Mouse (Mus musculus): ENCODE measurements around the gene Atg101.

DNA sequence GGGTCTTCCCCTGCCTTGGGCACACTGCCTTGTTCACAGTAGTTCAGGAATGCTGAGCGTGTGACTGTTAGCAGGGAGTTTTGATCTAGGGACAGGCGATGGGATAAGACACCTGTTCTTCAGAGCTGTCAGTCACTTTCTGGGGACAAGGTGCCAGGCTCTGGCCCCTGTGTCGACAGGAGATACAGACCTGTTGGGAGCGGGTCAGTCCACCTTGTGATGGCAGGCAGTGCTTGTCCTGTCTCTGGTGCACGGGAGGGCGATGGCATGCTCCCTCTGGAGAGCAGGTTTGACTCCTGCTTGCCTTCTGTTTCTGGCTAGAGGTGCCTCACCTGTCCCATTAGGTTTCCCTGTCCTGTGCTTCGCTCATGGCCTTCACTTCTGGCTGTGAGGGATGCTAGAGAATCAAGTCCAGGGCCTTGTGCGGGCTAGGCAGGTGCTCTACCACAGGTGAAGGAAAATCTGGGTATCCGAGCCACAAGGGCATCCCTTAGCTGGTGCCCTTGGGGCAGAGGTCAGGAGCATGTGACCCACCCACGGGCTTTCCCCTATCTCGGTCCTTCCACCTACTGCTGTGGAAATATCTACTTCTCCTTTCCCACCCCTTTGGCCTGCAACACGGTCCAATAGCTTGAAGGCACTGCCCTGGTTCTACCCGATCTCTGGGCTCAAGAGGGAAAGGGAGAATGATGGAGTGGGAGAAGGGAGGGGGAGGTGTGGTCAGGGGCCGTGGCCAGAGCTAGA is 27.4 kb upstream of the Atg101 start:
- no peak for TF ChIP-seq CHD2 (IDR thresholded peaks at IDR 0.05; ENCODE audit: low read depth, low read length)
- no peak for TF ChIP-seq ZNF384 (IDR thresholded peaks at IDR 0.05; ENCODE audit: low read depth, low read length)
- TF ChIP-seq MAFK (IDR thresholded peaks at IDR 0.05; ENCODE audit: insufficient read depth, low read depth, low read length), result no peak
- TF ChIP-seq HCFC1 (IDR thresholded peaks at IDR 0.05; ENCODE audit: borderline replicate concordance, insufficient read depth, low read length), result no peak
- TF ChIP-seq ZC3H11A (IDR thresholded peaks at IDR 0.05; ENCODE audit: borderline replicate concordance, low read depth, low read length), result no peak
